Mouse (Mus musculus) cortical plate, adult 2 months (tissue): Measurements from ENCODE around the gene Mapk6. TPM values are rescaled to one million over a fixed set of nuclear protein-coding genes. Genes with fewer than 3 reads are reported as not detected.
A peak's percentile ranks its signal among the peaks of the same experiment; 100 is the strongest.

Experiments
- H3K27ac ChIP-seq: fragments of 200-500 bp; 2 replicates; pipeline ENCODE4 v1.5.1; 2012; ENCODE audit warnings: low read length, control low read depth, inconsistent platforms; ENCODE audit not compliant: insufficient read depth
- H3K4me1 ChIP-seq: fragments of 200-500 bp; 2 replicates; pipeline ENCODE4 v1.6.1; 2011; ENCODE audit warnings: low read length; ENCODE audit not compliant: control insufficient read depth, insufficient read depth
- H3K4me3 ChIP-seq: fragments of 200-500 bp; 2 replicates; pipeline ENCODE4 v1.5.1; 2011; ENCODE audit warnings: mild to moderate bottlenecking, low read length, control low read depth; ENCODE audit not compliant: insufficient read depth
- CTCF ChIP-seq: fragments of 200-500 bp; IDR thresholded peaks from 2 replicates; pipeline ENCODE4 v1.5.1; 2011; ENCODE audit warnings: mild to moderate bottlenecking, control low read depth, low read length; ENCODE audit not compliant: insufficient read depth; ENCODE audit errors: extremely low read depth
- POLR2A ChIP-seq: fragments of 200-500 bp; IDR thresholded peaks from 2 replicates; pipeline ENCODE4 v1.6.1; 2011; ENCODE audit warnings: mild to moderate bottlenecking, low read length, control low read depth; ENCODE audit not compliant: insufficient read depth; ENCODE audit errors: extremely low read depth
- polyA plus RNA-seq: library from polyadenylated mRNA; depleted of rRNA; stranded (reverse); fragments of >200 nt; gene quantifications from 2 replicates; pipeline ENCODE4 v1.2.3, GENCODE M21; 2012

Mapk6 gene
- polyA plus RNA-seq, 1 experiment: 43.6 TPM

DNA sequence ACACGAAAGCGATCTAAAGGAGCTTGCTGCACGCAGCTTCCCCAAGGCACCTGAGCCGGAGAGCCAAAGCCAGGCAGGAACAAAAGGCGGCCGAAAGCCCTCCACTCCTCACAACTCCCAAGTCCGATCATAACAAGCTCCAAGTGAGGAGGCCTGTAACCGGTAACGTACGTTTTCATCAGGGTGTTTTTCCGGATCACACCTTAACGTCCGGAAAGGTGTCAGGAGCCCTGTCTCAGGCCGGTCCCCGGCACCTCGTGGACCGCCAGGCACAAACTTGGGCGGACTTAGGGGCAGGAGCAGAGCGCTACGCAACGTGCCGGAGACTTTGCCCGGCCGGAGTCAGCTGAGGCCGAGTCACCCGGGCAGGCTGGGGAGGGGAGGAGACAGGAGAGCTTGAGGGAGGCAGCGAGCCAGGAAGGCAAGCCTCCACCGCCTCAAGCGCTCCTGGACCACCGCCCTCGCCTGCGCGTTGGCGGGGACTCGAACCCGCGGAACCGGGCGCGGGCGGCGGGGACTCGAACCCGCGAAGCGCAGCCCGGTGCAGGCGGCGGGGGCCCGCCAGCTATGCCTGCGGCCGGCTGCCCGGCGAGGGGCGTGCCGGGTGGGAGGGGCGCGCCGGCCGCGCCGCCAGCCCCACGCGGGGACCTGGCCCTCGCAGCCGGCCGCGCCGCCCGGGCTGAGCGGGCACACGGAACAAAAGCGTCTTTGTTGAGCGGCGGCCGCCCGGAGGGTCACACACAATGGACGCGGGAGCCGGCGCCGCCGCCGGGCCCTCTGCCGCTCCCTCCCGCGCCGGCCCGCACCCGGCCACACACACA, 564 bp downstream of the Mapk6 start:
- H3K4me3 ChIP-seq: peak overlapping the region; percentile 96
- no peak for TF ChIP-seq CTCF
- peak overlapping the region; percentile 88 for H3K27ac ChIP-seq
- no peaks in the 10 kb centered on the region for H3K4me1 ChIP-seq

DNA sequence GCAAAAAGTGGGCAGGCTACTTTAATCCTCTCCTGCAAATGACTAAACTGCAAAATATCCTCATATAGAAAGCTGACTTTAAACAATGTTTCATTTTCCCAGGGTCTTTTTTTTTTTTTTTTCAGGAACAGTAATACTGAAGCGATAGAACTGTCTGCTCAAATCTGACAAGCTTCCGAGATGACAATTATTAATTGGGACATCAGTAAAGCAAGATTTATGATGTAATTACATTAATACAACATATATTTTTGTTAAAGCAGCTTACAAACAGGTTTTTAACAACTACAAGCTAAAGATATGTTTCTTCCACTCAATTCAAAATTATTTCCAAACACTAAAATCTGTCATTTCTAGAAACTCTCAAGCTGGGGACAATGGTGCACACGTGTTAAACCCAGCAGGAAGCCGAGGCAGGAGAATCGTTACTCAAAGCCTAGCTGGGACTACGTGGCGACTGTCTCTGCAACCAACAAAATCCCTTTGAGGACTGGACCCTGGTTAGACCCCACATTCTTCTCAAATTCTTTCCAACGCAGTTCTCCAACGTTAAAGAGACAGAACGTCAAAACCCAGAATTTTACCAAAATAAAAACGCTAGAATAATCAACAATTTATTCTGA, 1.5 kb downstream of the Mapk6 start:
- Histone ChIP-seq H3K4me3 (peak overlapping the region; percentile 96), H3K4me1 (no peaks in the 10 kb centered on the region), H3K27ac (peak overlapping the region; percentile 88; the same call in 1 of the 2 replicates)
- TF ChIP-seq CTCF (no peak), POLR2A (no peak)

DNA sequence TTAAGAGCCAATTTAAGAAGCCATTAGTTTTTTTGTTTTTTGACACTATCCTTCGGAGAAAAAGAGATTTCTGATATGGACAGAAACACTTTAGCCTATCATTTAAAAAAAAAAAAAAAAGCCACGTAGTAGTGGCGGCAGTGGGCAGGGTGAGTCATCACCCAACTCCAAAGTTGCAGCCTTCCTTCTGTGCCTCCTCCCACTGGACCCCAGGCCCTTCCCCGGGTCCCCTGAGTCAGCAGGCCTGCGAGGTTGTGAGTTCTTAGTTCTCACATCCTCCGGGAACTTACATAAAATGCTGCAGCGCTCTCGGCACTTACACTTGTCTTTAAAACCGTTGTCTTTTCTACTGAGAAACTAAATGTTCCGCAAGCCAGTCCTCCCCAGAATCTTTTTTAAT, 2.0 kb downstream of the Mapk6 start:
- no peak overlapping the region for H3K27ac ChIP-seq
- H3K4me1 ChIP-seq: no peaks in the 10 kb centered on the region

DNA sequence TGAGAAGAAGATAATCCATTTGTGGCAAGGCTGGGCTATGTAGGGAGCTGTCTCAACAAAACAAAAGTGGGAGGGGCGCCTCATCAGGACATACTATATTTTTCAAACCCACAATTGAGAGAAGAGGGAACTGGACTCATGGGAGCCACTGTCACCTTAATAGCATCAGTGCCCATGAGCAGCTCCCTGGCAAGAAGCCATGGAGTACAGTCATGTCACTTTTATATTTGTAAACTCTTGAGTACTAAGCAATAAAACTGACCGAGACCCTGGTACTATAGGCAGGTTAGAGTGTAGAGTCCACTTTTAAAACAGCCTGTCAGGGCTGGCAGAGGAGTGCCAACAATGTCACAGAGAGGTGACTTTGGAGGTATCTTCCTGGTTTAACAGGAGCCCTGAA, 3.7 kb downstream of the Mapk6 start:
- Histone ChIP-seq H3K4me3 (no peak overlapping the region), H3K27ac (no peak overlapping the region), H3K4me1 (peaks cover 4% of the 10 kb centered on the region; the same call in 1 of the 2 replicates)
- TF ChIP-seq CTCF: no peak
- no peak for TF ChIP-seq POLR2A

More for the DNA sequence above, 2.0 kb downstream of the Mapk6 start:
- no peak for TF ChIP-seq POLR2A
- no peak for TF ChIP-seq CTCF
- peak overlapping the region; percentile 12 for H3K4me3 ChIP-seq

DNA sequence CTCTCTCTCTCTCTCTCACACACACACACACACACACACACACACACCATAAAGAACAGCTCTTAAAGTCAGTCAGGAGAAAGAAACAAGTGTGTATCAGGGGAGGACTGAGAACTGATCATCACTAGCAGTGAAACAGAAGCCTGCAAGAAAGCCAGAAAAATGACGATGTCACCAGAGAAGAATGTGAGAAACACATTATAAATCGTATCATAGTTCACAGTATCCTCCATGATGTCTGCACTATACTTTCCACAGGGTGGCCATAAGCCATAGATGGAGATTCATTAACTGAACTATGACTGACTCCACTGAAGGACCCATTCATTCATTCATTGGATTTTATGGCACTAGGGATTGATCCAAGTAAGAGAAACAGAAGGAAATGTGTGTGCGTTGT, 6.3 kb downstream of the Mapk6 start:
- no peak overlapping the region for H3K27ac ChIP-seq
- H3K4me1 ChIP-seq: peaks cover 4% of the 10 kb centered on the region; the same call in 1 of the 2 replicates
- H3K4me3 ChIP-seq: no peak overlapping the region
- no peak for TF ChIP-seq CTCF
- no peak for TF ChIP-seq POLR2A

DNA sequence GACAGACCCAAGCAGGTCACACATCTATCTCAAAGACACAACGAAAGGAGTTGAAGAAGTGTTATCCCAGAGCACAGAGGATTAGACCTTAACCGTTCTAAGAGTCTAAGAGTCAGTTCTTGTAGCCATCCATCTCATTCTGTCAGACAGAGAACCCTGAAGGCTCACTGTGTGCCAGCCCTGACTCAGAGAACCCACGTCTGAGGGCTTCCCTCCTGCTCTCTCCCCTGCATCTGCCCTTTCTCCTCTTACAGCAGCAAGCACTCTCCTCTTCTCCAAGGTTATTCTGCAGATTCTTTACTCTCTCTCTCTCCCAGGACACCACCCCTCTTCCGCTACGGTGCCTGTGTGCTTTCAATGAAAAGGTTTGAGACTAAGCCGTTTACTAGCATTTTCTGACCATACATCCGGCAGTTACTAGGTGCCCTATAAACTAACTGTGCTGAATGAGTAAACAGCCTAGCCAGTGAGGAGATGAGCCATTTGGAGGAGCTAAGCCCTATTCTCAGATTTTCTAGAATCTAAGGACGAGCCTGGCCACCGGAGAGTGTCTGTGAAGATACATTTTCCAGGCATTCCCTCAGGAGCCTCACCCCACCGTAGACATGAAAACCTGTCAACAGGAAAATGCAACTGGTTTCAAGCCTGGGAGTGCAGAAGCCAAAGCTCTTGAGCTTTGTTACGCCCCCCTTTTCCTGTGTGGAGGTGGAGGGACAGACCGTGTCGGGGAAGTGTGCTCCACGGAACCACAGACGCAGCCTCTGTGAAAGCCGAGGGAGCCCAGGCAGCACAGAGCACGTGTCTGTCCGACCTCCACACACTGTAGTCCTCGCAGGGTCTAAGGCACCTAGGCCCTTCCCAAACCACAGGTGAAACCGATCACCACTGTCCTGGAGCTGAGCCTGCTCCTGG, 8.0 kb downstream of the Mapk6 start:
- H3K27ac ChIP-seq: no peak overlapping the region
- no peak overlapping the region for H3K4me3 ChIP-seq
- peaks cover 4% of the 10 kb centered on the region; the same call in 1 of the 2 replicates for H3K4me1 ChIP-seq
- no peak for TF ChIP-seq CTCF
- no peak for TF ChIP-seq POLR2A

DNA sequence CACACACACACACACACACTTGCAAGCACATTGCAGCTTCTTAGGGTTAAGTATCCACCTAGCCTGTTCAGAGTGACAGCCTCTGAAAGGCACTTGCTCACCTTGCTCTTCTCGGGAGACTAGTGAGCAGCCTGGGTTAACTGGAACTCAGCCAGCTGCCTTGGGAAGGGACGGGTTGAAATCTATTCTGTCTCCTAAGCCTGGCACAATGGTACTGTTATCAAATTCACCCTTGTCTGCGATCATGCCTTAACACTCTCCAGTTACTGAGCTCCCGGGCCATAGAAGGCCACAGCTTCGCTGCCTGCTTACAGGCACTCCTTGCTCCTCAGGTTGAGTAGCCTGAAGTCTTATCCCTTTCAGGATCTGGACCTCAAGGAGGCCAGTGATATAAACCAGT, 9.2 kb downstream of the Mapk6 start:
- no peak for TF ChIP-seq POLR2A
- TF ChIP-seq CTCF: no peak

DNA sequence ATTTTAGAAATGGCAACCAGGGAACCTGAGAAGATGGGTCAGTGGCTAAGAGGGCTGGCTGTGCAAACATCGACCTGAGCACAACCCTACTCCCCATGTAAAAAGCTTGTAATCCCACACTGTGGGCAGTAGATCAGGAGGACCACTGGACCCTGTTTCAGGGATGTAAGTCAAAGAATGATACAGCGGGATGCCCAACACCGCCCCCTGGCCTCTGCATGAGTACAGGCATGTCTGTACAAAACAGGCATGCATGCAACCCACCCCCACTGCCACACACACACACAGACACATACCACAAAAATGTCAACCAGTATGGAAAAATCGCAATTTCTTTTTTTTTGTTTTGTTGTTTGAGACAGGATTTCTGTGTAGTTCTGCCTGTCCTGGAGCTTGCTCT, 10.7 kb downstream of the Mapk6 start:
- TF ChIP-seq CTCF (no peak), POLR2A (no peak)
- H3K4me1 ChIP-seq: peaks cover 4% of the 10 kb centered on the region; the same call in 1 of the 2 replicates
- H3K4me3 ChIP-seq: no peak overlapping the region
- H3K27ac ChIP-seq: no peak overlapping the region

More for the DNA sequence above, 9.2 kb downstream of the Mapk6 start:
- H3K4me1 ChIP-seq: peaks cover 4% of the 10 kb centered on the region; the same call in 1 of the 2 replicates
- H3K4me3 ChIP-seq: no peak overlapping the region
- H3K27ac ChIP-seq: no peak overlapping the region

DNA sequence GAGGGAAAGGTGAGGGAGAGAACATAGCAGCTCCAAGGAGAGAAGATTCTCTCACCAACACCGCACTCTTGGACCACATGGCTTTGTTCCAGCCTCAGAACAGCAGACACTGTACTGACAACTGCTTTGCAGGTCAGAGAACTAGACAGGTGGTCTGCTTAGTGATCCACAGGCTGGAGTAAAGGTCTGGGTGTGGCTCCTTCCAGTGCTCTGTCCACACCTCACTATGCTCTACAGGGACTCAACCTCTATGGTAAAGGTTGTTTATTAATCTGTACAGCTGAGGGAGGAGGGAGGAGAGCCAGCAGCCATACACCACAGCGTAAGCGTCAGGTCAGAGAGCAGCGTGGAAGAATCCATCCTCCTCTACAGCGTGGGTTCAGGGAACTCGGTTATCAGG, 13.8 kb downstream of the Mapk6 start:
- no peak overlapping the region for H3K4me3 ChIP-seq
- TF ChIP-seq CTCF: no peak
- no peak for TF ChIP-seq POLR2A
- H3K4me1 ChIP-seq: no peaks in the 10 kb centered on the region
- H3K27ac ChIP-seq: no peak overlapping the region
